Mouse (Mus musculus): Measurements from ENCODE around the gene Ear14.

Ear14 gene

GRCm38 (mm10) chr14:51253569-51253968 is 50.4 kb downstream of the Ear14 start:
- no peak for DNase-seq
